Mouse (Mus musculus) intestine, embryonic 16.5 days (tissue): ENCODE data around the gene Olfr1326-ps1. TPM values are rescaled to one million over a fixed set of nuclear protein-coding genes. Genes with fewer than 3 reads are reported as not detected.

ENCODE experiments used
- ATAC-seq: fragments of 200-750 bp; cut with Nextera tagmentation; 2 replicates; pipeline ENCODE4 v1.8.0; 2017; ENCODE audit warnings: moderate TSS enrichment, moderate library complexity
- H3K27ac ChIP-seq: fragments of 300-500 bp; sonication (generic); 2 replicates; pipeline ENCODE4 v1.5.1; 2014; ENCODE audit warnings: mild to moderate bottlenecking, low read length
- H3K27me3 ChIP-seq: fragments of 300-500 bp; sonication (generic); replicated peaks from 2 replicates; pipeline ENCODE4 v1.6.1; 2014; ENCODE audit warnings: low read length, control low read depth, mixed read lengths; ENCODE audit not compliant: control insufficient read depth, insufficient read depth
- H3K36me3 ChIP-seq: fragments of 300-500 bp; sonication (generic); 2 replicates; pipeline ENCODE4 v1.6.1; 2014; ENCODE audit warnings: low read length, control low read depth; ENCODE audit not compliant: control insufficient read depth, insufficient read depth
- H3K4me1 ChIP-seq: fragments of 300-500 bp; sonication (generic); 2 replicates; pipeline ENCODE4 v1.6.1; 2014; ENCODE audit warnings: low read length, control low read depth, mixed read lengths; ENCODE audit not compliant: control insufficient read depth, insufficient read depth
- H3K4me2 ChIP-seq: fragments of 300-500 bp; sonication (generic); 2 replicates; pipeline ENCODE4 v1.6.1; 2014; ENCODE audit warnings: low read depth, low read length, control low read depth
- H3K4me3 ChIP-seq: fragments of 300-500 bp; sonication (generic); 2 replicates; pipeline ENCODE4 v1.5.1; 2014; ENCODE audit warnings: mild to moderate bottlenecking, low read length
- H3K9ac ChIP-seq: fragments of 300-500 bp; sonication (generic); 2 replicates; pipeline ENCODE4 v1.6.1; 2014; ENCODE audit warnings: low read depth, low read length
- H3K9me3 ChIP-seq: fragments of 300-500 bp; sonication (generic); 2 replicates; pipeline ENCODE4 v1.6.1; 2016; ENCODE audit warnings: low read length, control low read depth; ENCODE audit not compliant: control insufficient read depth
- WGBS: fragments of 180-500 bp; shearing (Covaris S2); extraction: QIAGEN DNeasy Blood & Tissue Kit; methylation state at CpG from one replicate; pipeline ENCODE4 v1.1.7; 2014; 5-methylcytosine and 5-hydroxymethylcytosine counted together
- polyA plus RNA-seq: library from polyadenylated mRNA; unstranded; fragments of >200 nt; fragmentation: Nextera tagmentation; extraction: Ambion mirVana; gene quantifications from 2 replicates; pipeline ENCODE4 v1.2.1, GENCODE M21; 2015

Gene Olfr1326-ps1
- not detected in 2 replicates for polyA plus RNA-seq

DNA sequence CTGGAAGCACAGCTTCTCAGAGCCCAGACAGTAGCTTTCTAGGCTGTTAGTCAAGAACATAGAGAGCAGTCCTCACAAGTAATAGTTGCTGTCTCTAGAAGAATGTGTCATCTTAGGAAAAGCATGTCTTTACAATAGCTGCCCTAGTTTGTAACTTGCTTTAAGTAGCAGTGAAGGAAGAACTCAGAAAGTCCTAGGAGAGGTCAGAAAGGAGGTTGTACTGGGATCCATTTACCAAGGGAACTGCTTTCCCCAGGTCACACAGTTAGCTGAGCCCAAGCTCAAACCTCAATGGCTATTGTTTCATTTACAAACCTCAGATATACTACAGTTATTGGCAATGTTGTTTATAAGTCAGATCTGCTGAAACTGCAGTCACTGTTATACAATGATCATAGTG is at the start of gene Olfr1326-ps1:
Gene Olfr1326-ps1 (minus strand): TSS at position 101 of the 400 bp plus-strand sequence.
- Histone ChIP-seq H3K36me3 (no peaks in the 10 kb centered on the region), H3K4me1 (no peaks in the 10 kb centered on the region), H3K4me2 (no peak within 1 kb of the TSS), H3K27ac (no peak within 1 kb of the TSS), H3K9ac (no peak within 1 kb of the TSS), H3K4me3 (no peak within 1 kb of the TSS), H3K9me3 (no peaks in the 10 kb centered on the region), H3K27me3 (no peaks in the 10 kb centered on the region)
- ATAC-seq: no peak

DNA sequence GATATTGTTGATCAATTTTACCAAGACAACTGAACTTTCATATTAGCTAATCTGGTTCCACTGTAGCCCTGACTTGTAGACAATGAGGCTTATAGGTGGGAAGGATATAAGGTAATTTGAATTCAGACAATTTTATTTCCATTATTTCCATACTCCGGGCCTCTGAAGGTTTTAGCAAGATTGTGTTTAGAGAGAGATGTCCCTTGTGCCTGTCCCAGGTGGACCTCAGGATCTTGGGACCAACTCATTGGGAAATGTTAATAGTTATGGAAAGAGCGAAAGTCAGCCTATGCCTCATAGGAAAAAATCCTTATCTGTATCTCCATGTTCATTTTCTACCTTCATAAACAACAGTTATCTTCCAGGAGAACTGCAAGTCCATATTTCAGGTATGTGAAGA is 17.7 kb upstream of the Olfr1326-ps1 start, which contains the start of gene Olfr1325:
Gene Olfr1325 (plus strand): TSS at position 301 of the 400 bp plus-strand sequence.
- H3K36me3 ChIP-seq: no peaks in the 10 kb centered on the region
- 88% methylated on average over 2 of the region's 2 CpGs for WGBS
- H3K9me3 ChIP-seq: no peaks in the 10 kb centered on the region
- H3K27ac ChIP-seq: no peak within 1 kb of the TSS
- no peak for ATAC-seq
- no peak within 1 kb of the TSS for H3K4me2 ChIP-seq
- no peaks in the 10 kb centered on the region for H3K4me1 ChIP-seq
- H3K4me3 ChIP-seq: no peak within 1 kb of the TSS
- H3K9ac ChIP-seq: no peak within 1 kb of the TSS
- H3K27me3 ChIP-seq: no peaks in the 10 kb centered on the region

Other genes starting within 250 kb of the Olfr1326-ps1 start
- gene Plxna3, start 245.8 kb downstream of the Olfr1326-ps1 start, polyA plus RNA-seq: 5.8 and 6.2 TPM in 2 replicates
- gene Lage3, start 221.3 kb downstream of the Olfr1326-ps1 start, polyA plus RNA-seq: 81.3 and 84.4 TPM in 2 replicates
- 65.4 and 67.7 TPM in 2 replicates for gene Ubl4a, start 201.7 kb downstream of the Olfr1326-ps1 start, polyA plus RNA-seq
- 16.9 and 17.6 TPM in 2 replicates for gene Slc10a3, start 201.5 kb downstream of the Olfr1326-ps1 start, polyA plus RNA-seq
- 30.6 and 34.6 TPM in 2 replicates for gene Fam3a, start 181.6 kb downstream of the Olfr1326-ps1 start, polyA plus RNA-seq
- 20.8 and 21.6 TPM in 2 replicates for gene Ikbkg, start 181.6 kb downstream of the Olfr1326-ps1 start, polyA plus RNA-seq
- gene G6pdx, start 145.7 kb downstream of the Olfr1326-ps1 start, polyA plus RNA-seq: 41.3 and 46.1 TPM in 2 replicates
- gene Gm6880, start 93.5 kb downstream of the Olfr1326-ps1 start, polyA plus RNA-seq: not detected in 2 replicates
- not detected in 2 replicates for gene Olfr1325, start 17.8 kb upstream of the Olfr1326-ps1 start, polyA plus RNA-seq
- gene Gm5640, start 70.7 kb upstream of the Olfr1326-ps1 start, polyA plus RNA-seq: not detected in 2 replicates
- not detected in 2 replicates for gene Gm6890, start 166.0 kb upstream of the Olfr1326-ps1 start, polyA plus RNA-seq